Mouse (Mus musculus) testis, adult 2 months (tissue): Measurements from ENCODE around the gene Adprm.

Experiments used
- CTCF ChIP-seq: fragments of 200-500 bp; IDR thresholded peaks from 2 replicates; pipeline ENCODE4 v1.5.1; 2012; ENCODE audit warnings: low read depth, mild to moderate bottlenecking, inconsistent platforms, low read length, moderate library complexity; ENCODE audit not compliant: control insufficient read depth, insufficient read depth, insufficient replicate concordance
- POLR2A ChIP-seq: fragments of 200-500 bp; IDR thresholded peaks from 2 replicates; pipeline ENCODE4 v1.6.1; 2012; ENCODE audit warnings: low read depth, mild to moderate bottlenecking, inconsistent platforms, low read length, moderate library complexity; ENCODE audit not compliant: control insufficient read depth

DNA sequence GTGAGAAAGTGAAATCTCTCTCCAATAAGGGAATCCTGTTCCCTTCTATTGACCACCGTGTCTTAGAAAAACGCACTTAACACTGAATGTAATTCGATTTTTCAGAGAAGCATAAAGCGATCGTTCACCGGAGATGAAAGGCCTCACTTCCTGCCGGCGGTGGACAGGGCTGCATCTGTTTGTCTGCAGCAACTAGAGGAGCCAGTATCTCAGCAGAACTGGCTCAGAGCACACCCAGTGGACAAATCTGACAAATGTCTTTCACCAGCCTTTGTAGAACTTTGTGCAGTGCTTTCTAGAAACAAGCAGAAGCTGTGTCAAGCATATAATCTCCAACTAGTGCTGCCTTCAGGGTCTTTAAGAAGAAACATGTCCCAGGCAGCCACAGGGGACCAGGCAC is 42.0 kb downstream of the Adprm start:
- TF ChIP-seq POLR2A (no peak), CTCF (no peak)
